Mouse (Mus musculus) central nervous system, embryonic 14 days (tissue): ENCODE results near the gene Icmt. TPM values are rescaled to one million over a fixed set of nuclear protein-coding genes. Genes with fewer than 3 reads are reported as not detected.

Experiments used
- polyA plus RNA-seq: library from polyadenylated mRNA; depleted of rRNA; stranded (reverse); fragments of >200 nt; gene quantifications from 2 replicates; pipeline ENCODE4 v1.2.3, GENCODE M21; 2012; rRNA removed

The Icmt gene
- 21.1 and 22.5 TPM in 2 replicates for polyA plus RNA-seq

GRCm38 (mm10) chr4:152296874-152297861 is at the start of gene Icmt:
Gene Icmt, plus strand, starts transcription at chr4:152297227.

GRCm38 (mm10) chr4:152273621-152274236 is 23.3 kb upstream of the Icmt start, which contains the start of gene Gpr153:
Gene Gpr153, plus strand, starts transcription at chr4:152274232.

GRCm38 (mm10) chr4:152291562-152291961 is 5.5 kb upstream of the Icmt start, which contains the start of gene Hes3:
Gene Hes3, minus strand, starts transcription at chr4:152291662.

GRCm38 (mm10) chr4:152318517-152319234 is 21.6 kb downstream of the Icmt start, which contains the start of gene Rnf207:
Gene Rnf207, minus strand, starts transcription at chr4:152318993.

GRCm38 (mm10) chr4:152325574-152326411 is 28.8 kb downstream of the Icmt start, which contains the start of gene Rpl22:
Gene Rpl22, plus strand, starts transcription at chr4:152325742.

GRCm38 (mm10) chr4:152338419-152339292 is 41.6 kb downstream of the Icmt start, which contains the start of gene Chd5:
Gene Chd5, plus strand, starts transcription at chr4:152338651.

Other genes starting within 250 kb of the Icmt start
- gene Plekhg5, start 224.7 kb upstream of the Icmt start, polyA plus RNA-seq, result 14.2 and 17.7 TPM in 2 replicates
- gene Tnfrsf25, start 181.3 kb upstream of the Icmt start, polyA plus RNA-seq, result 4.1 and 4.5 TPM in 2 replicates
- 0.28 and 1.1 TPM in 2 replicates for gene Espn, start 144.9 kb upstream of the Icmt start, polyA plus RNA-seq
- gene Hes2, start 138.4 kb upstream of the Icmt start, polyA plus RNA-seq, result not detected in 2 replicates
- gene Acot7, start 119.1 kb upstream of the Icmt start, polyA plus RNA-seq, result 184 and 213 TPM in 2 replicates
- 24.8 and 36.0 TPM in 2 replicates for gene Gpr153, start 23.0 kb upstream of the Icmt start, polyA plus RNA-seq
- gene Hes3, start 5.6 kb upstream of the Icmt start, polyA plus RNA-seq, result 0.55 and 0.64 TPM in 2 replicates
- 9.2 and 9.3 TPM in 2 replicates for gene Rnf207, start 21.8 kb downstream of the Icmt start, polyA plus RNA-seq
- gene Rpl22, start 28.5 kb downstream of the Icmt start, polyA plus RNA-seq, result 501 and 537 TPM in 2 replicates
- 25.6 and 28.8 TPM in 2 replicates for gene Chd5, start 41.4 kb downstream of the Icmt start, polyA plus RNA-seq
- 7.4 and 7.9 TPM in 2 replicates for gene Nphp4, start 179.5 kb downstream of the Icmt start, polyA plus RNA-seq
- 11.4 and 13.7 TPM in 2 replicates for gene Kcnab2, start 180.6 kb downstream of the Icmt start, polyA plus RNA-seq